Mouse (Mus musculus): ENCODE data around the gene Spns1. TPM values are rescaled to one million over a fixed set of nuclear protein-coding genes. Genes with fewer than 3 reads are reported as not detected.
"Not testable (repeated sequence)": the region's sequence is repeated elsewhere in the genome, so short reads cannot be mapped to it uniquely, and the experiment has no call there.

Spns1 gene
- polyA plus RNA-seq, 2 experiments, result 11.6 to 21.7 TPM

- H3K4me3 ChIP-seq (ENCODE audit: insufficient read depth in 1 of 2, low read depth in 2 of 2, low read length in 2 of 2), result no peak overlapping the region
- H3K4me1 ChIP-seq (replicated peaks; ENCODE audit: control insufficient read depth in 2 of 2, insufficient read depth in 2 of 2, low read length in 1 of 2), result peaks cover 0 to 4% of the 10 kb centered on the region in 2 experiments; a peak in 2 of 4 replicates
- H3K9me3 ChIP-seq (ENCODE audit: control insufficient read depth, low read length), result no peaks in the 10 kb centered on the region
- no peaks in the 10 kb centered on the region for H3K27me3 ChIP-seq (ENCODE audit: control insufficient read depth, insufficient read depth, low read length)
- DNase-seq (ENCODE audit: low read depth in 3 of 3, low spot score in 3 of 3), result no peak
- ATAC-seq (ENCODE audit: insufficient read depth), result no peak
- H3K36me3 ChIP-seq (replicated peaks; ENCODE audit: control insufficient read depth, insufficient read depth, low read depth), result no peaks in the 10 kb centered on the region
- TF ChIP-seq EP300 (IDR thresholded peaks at IDR 0.05; ENCODE audit: low read depth), result no peak
- TF ChIP-seq CTCF (IDR thresholded peaks at IDR 0.05; ENCODE audit: low read depth), result no peak
- H3K9ac ChIP-seq (replicated peaks), result no peak overlapping the region
- WGBS (ENCODE audit: insufficient replicate concordance), result 45% methylated on average over 8 of the region's 8 CpGs
- H3K4me2 ChIP-seq (ENCODE audit: low read depth), result no peak overlapping the region
- H3K27ac ChIP-seq, result no peak overlapping the region
Measured at GRCm38 (mm10) chr7:126417045-126417444, 39.8 kb upstream of the Spns1 start.

GRCm38 (mm10) chr7:126416615-126417014, 39.4 kb upstream of the Spns1 start:
- 19% methylated on average over 2 of the region's 2 CpGs for WGBS (ENCODE audit: insufficient replicate concordance)

GRCm38 (mm10) chr7:126414725-126415124, 37.5 kb upstream of the Spns1 start, which contains the start of gene Cd19:
Gene Cd19, minus strand, starts transcription at chr7:126414889.
- Histone ChIP-seq H3K27ac (no peak within 1 kb of the TSS), H3K36me3 (replicated peaks; ENCODE audit: control insufficient read depth, insufficient read depth, low read depth) (no peaks in the 10 kb centered on the region), H3K9me3 (ENCODE audit: control insufficient read depth, low read length) (no peaks in the 10 kb centered on the region), H3K4me1 (replicated peaks; ENCODE audit: control insufficient read depth in 2 of 2, insufficient read depth in 2 of 2, low read length in 1 of 2) (peaks cover 0 to 4% of the 10 kb centered on the region in 2 experiments; a peak in 2 of 4 replicates), H3K9ac (replicated peaks) (no peak within 1 kb of the TSS), H3K4me2 (ENCODE audit: low read depth) (no peak within 1 kb of the TSS), H3K4me3 (ENCODE audit: insufficient read depth in 1 of 2, low read depth in 2 of 2, low read length in 2 of 2) (no peak within 1 kb of the TSS), H3K27me3 (ENCODE audit: control insufficient read depth, insufficient read depth, low read length) (no peaks in the 10 kb centered on the region)
- DNase-seq (ENCODE audit: low read depth in 3 of 3, low spot score in 3 of 3), result no peak
- TF ChIP-seq EP300 (IDR thresholded peaks at IDR 0.05; ENCODE audit: low read depth) (no peak), CTCF (IDR thresholded peaks at IDR 0.05; ENCODE audit: low read depth) (no peak)
- no peak for ATAC-seq (ENCODE audit: insufficient read depth)
- 68% methylated on average over 6 of the region's 6 CpGs for WGBS (ENCODE audit: insufficient replicate concordance)

More at GRCm38 (mm10) chr7:126416615-126417014, 39.4 kb upstream of the Spns1 start:
- Histone ChIP-seq H3K9me3 (ENCODE audit: control insufficient read depth, low read length) (no peaks in the 10 kb centered on the region), H3K4me2 (ENCODE audit: low read depth) (no peak overlapping the region), H3K27me3 (ENCODE audit: control insufficient read depth, insufficient read depth, low read length) (no peaks in the 10 kb centered on the region), H3K4me1 (replicated peaks; ENCODE audit: control insufficient read depth in 2 of 2, insufficient read depth in 2 of 2, low read length in 1 of 2) (peaks cover 0 to 4% of the 10 kb centered on the region in 2 experiments; a peak in 2 of 4 replicates), H3K36me3 (replicated peaks; ENCODE audit: control insufficient read depth, insufficient read depth, low read depth) (no peaks in the 10 kb centered on the region), H3K27ac (no peak overlapping the region), H3K9ac (replicated peaks) (no peak overlapping the region), H3K4me3 (ENCODE audit: insufficient read depth in 1 of 2, low read depth in 2 of 2, low read length in 2 of 2) (no peak overlapping the region)
- no peak for ATAC-seq (ENCODE audit: insufficient read depth)
- DNase-seq (ENCODE audit: low read depth in 3 of 3, low spot score in 3 of 3), result no peak
- TF ChIP-seq CTCF (IDR thresholded peaks at IDR 0.05; ENCODE audit: low read depth) (no peak), EP300 (IDR thresholded peaks at IDR 0.05; ENCODE audit: low read depth) (no peak)

- no peak for DNase-seq (ENCODE audit: low read depth in 3 of 3, low spot score in 3 of 3)
- Histone ChIP-seq H3K9me3 (ENCODE audit: control insufficient read depth, low read length) (no peaks in the 10 kb centered on the region), H3K9ac (replicated peaks) (no peak overlapping the region), H3K36me3 (replicated peaks; ENCODE audit: control insufficient read depth, insufficient read depth, low read depth) (no peaks in the 10 kb centered on the region), H3K27ac (no peak overlapping the region), H3K4me2 (ENCODE audit: low read depth) (no peak overlapping the region), H3K4me1 (replicated peaks; ENCODE audit: control insufficient read depth in 2 of 2, insufficient read depth in 2 of 2, low read length in 1 of 2) (no peaks in the 10 kb centered on the region), H3K27me3 (ENCODE audit: control insufficient read depth, insufficient read depth, low read length) (no peaks in the 10 kb centered on the region), H3K4me3 (ENCODE audit: insufficient read depth in 1 of 2, low read depth in 2 of 2, low read length in 2 of 2) (no peak overlapping the region)
- WGBS (ENCODE audit: insufficient replicate concordance), result 74% methylated on average over 4 of the region's 4 CpGs
- no peak for ATAC-seq (ENCODE audit: insufficient read depth)
- TF ChIP-seq CTCF (IDR thresholded peaks at IDR 0.05; ENCODE audit: low read depth), result no peak
- no peak for TF ChIP-seq EP300 (IDR thresholded peaks at IDR 0.05; ENCODE audit: low read depth)
Measured at GRCm38 (mm10) chr7:126411061-126411460, 33.8 kb upstream of the Spns1 start.

GRCm38 (mm10) chr7:126408686-126409085, 31.4 kb upstream of the Spns1 start:
- Histone ChIP-seq H3K27ac (no peak overlapping the region), H3K36me3 (replicated peaks; ENCODE audit: control insufficient read depth, insufficient read depth, low read depth) (no peaks in the 10 kb centered on the region), H3K4me2 (ENCODE audit: low read depth) (no peak overlapping the region), H3K27me3 (ENCODE audit: control insufficient read depth, insufficient read depth, low read length) (no peaks in the 10 kb centered on the region), H3K9ac (replicated peaks) (no peak overlapping the region), H3K4me3 (ENCODE audit: insufficient read depth in 1 of 2, low read depth in 2 of 2, low read length in 2 of 2) (no peak overlapping the region), H3K9me3 (ENCODE audit: control insufficient read depth, low read length) (no peaks in the 10 kb centered on the region), H3K4me1 (replicated peaks; ENCODE audit: control insufficient read depth in 2 of 2, insufficient read depth in 2 of 2, low read length in 1 of 2) (no peaks in the 10 kb centered on the region)
- WGBS (ENCODE audit: insufficient replicate concordance), result 78% methylated on average over 2 of the region's 2 CpGs
- DNase-seq (ENCODE audit: low read depth in 3 of 3, low spot score in 3 of 3) (no peak), ATAC-seq (ENCODE audit: insufficient read depth) (no peak)
- TF ChIP-seq EP300 (IDR thresholded peaks at IDR 0.05; ENCODE audit: low read depth), result no peak

- not testable (repeated sequence) for H3K4me2 ChIP-seq (ENCODE audit: low read depth); H3K27me3 ChIP-seq (ENCODE audit: control insufficient read depth, insufficient read depth, low read length); H3K9me3 ChIP-seq (ENCODE audit: control insufficient read depth, low read length); H3K4me1 ChIP-seq (replicated peaks; ENCODE audit: control insufficient read depth in 2 of 2, insufficient read depth in 2 of 2, low read length in 1 of 2); H3K9ac ChIP-seq (replicated peaks); ATAC-seq (ENCODE audit: insufficient read depth); DNase-seq (ENCODE audit: low read depth in 3 of 3, low spot score in 3 of 3); H3K27ac ChIP-seq; H3K4me3 ChIP-seq (ENCODE audit: insufficient read depth in 1 of 2, low read depth in 2 of 2, low read length in 2 of 2); H3K36me3 ChIP-seq (replicated peaks; ENCODE audit: control insufficient read depth, insufficient read depth, low read depth)
- WGBS (ENCODE audit: insufficient replicate concordance), result 70% methylated on average over 8 of the region's 8 CpGs
Measured at GRCm38 (mm10) chr7:126402518-126402917, 25.3 kb upstream of the Spns1 start.

Data from liver, embryonic 14.5 days (tissue).